Mouse (Mus musculus) central nervous system, embryonic 18 days (tissue): Measurements from ENCODE around the gene Olfr1042. TPM values are rescaled to one million over a fixed set of nuclear protein-coding genes. Genes with fewer than 3 reads are reported as not detected.

ENCODE experiments used
- polyA plus RNA-seq: library from polyadenylated mRNA; depleted of rRNA; stranded (reverse); fragments of >200 nt; gene quantifications from 2 replicates; pipeline ENCODE4 v1.2.3, GENCODE M21; 2012; rRNA removed

Gene Olfr1042
- polyA plus RNA-seq, result not detected in 2 replicates

DNA sequence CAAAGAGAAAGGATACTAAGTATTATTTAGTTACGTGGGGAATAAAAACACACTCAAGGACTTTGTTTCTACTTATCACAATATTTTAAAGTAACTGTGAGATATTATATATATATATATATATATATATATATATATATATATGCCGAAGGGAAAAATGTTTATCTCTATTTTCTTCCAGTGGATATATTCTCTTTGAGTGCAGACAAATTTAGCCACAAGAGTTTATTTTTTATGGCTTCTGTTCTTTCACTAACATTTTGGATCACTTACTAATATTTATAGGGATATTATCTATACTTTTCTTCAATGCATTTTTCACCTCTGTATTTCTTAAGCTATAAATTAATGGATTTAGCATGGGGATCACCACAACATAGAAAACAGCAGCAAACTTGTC is at the start of gene Olfr1042:
Gene Olfr1042, minus strand, starts transcription at position 101 of the 400 bp plus-strand sequence.

GRCm38 (mm10) chr2:86202909-86203308 is 41.3 kb upstream of the Olfr1042 start, which contains the start of gene Olfr1045:
TSS of gene Olfr1045 (minus strand) at chr2:86203009.

DNA sequence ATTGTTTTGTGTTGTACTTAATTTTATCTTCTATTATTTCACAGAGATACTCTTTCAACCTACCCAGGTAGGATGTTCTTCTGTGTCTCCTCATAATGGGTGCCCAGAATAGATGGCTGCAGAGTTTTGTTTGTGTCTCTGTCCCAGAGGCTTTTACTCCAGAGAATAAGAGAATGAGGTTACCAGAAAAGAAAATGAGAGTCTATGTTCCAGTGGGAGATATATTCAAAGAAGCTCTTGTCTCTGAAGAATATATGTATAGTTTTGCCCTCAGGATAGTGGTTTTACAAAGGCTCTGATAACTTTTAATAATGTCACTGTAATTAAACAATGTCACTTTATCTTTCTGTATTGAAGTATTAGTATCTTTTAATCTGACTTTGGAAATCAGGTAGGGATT is 23.9 kb upstream of the Olfr1042 start, which contains the start of gene Olfr52:
Gene Olfr52, minus strand, starts transcription at position 101 of the 400 bp plus-strand sequence.

DNA sequence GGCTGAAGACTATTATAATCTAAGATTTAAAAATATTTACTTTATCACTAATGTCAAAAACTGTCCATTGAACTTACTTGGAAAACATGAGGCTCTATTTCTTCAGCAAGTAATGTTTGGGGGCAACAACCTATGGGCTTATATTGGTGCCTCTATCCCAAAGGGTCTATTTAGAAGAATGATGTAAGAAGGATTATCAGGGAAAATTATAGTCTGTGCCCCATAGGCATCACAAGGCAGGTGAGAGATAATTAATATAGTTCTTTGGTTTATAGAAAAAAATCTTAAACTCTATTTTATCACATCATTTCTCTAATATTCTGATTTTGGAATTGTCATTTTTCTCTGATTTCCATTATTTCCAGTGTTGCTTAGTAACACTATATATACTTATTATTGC is 16.1 kb upstream of the Olfr1042 start, which contains the start of gene Olfr1044:
Gene Olfr1044, minus strand, starts transcription at position 101 of the 400 bp plus-strand sequence.

GRCm38 (mm10) chr2:86167422-86167821 is 5.8 kb upstream of the Olfr1042 start, which contains the start of gene Olfr1043:
TSS of gene Olfr1043 (minus strand) at chr2:86167522.

DNA sequence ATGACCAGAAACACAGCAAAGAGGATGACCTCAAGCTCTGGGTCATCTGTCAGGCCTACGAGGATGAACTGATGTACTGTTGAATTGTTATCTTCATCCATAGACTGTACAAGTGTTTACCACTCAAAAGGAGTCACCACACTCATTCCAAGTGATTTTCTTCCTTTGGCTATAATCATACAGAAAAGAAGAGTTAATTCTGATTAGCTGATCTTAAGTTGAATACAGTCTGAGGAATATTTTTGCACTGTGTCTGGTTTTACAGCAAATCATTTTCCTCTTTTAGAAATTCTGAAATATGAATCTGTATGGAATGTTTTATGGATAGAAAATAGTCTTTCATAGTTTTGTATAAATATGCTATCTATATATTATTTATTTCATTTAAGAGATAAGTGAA is 15.0 kb downstream of the Olfr1042 start, which contains the start of gene Olfr1040:
Gene Olfr1040, minus strand, starts transcription at position 101 of the 400 bp plus-strand sequence.

DNA sequence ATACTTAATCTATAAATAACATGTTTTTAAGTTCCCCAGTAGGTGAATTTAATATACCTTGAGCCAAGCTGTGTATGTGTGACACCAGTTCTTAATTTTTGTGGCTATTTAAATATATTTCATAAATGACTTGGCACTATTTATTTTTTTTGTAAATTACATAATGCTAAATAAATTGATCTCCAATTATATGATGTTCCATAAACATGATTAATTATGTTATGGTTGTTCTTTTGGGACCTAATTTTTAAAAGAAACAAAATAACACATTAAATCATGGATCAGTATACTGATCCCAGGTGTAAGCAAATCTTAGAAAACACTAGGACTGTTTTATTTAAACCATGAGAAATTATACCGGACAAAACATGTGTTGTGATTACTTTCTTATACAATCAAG is 25.8 kb downstream of the Olfr1042 start, which contains the start of gene Olfr1039:
Gene Olfr1039, minus strand, starts transcription at position 101 of the 400 bp plus-strand sequence.

Other genes with a start within 250 kb of the Olfr1042 start
- gene Olfr1025-ps1, start 246.6 kb downstream of the Olfr1042 start, polyA plus RNA-seq, result not detected in 2 replicates
- not detected in 2 replicates for gene Olfr1026, start 240.3 kb downstream of the Olfr1042 start, polyA plus RNA-seq
- not detected in 2 replicates for gene Olfr1028, start 211.4 kb downstream of the Olfr1042 start, polyA plus RNA-seq
- gene Olfr1029, start 187.9 kb downstream of the Olfr1042 start, polyA plus RNA-seq, result not detected in 2 replicates
- not detected in 2 replicates for gene Olfr1030, start 182.6 kb downstream of the Olfr1042 start, polyA plus RNA-seq
- not detected in 2 replicates for gene Olfr1031, start 171.5 kb downstream of the Olfr1042 start, polyA plus RNA-seq
- not detected in 2 replicates for gene Olfr1032, start 156.3 kb downstream of the Olfr1042 start, polyA plus RNA-seq
- 0.34 and 0.35 TPM in 2 replicates for gene Olfr1033, start 141.2 kb downstream of the Olfr1042 start, polyA plus RNA-seq
- 0.03 and 0.04 TPM in 2 replicates for gene Olfr1034, start 116.0 kb downstream of the Olfr1042 start, polyA plus RNA-seq
- not detected in 2 replicates for gene Olfr1036, start 87.8 kb downstream of the Olfr1042 start, polyA plus RNA-seq
- gene Olfr1037, start 74.5 kb downstream of the Olfr1042 start, polyA plus RNA-seq, result not detected in 2 replicates
- gene Olfr1039, start 25.9 kb downstream of the Olfr1042 start, polyA plus RNA-seq, result not detected in 2 replicates
- not detected in 2 replicates for gene Olfr1040, start 15.1 kb downstream of the Olfr1042 start, polyA plus RNA-seq
- gene Olfr1043, start 5.7 kb upstream of the Olfr1042 start, polyA plus RNA-seq, result not detected in 2 replicates
- not detected in 2 replicates for gene Olfr1044, start 16.0 kb upstream of the Olfr1042 start, polyA plus RNA-seq
- gene Olfr52, start 23.8 kb upstream of the Olfr1042 start, polyA plus RNA-seq, result not detected in 2 replicates
- gene Olfr1045, start 41.2 kb upstream of the Olfr1042 start, polyA plus RNA-seq, result not detected in 2 replicates
- gene Olfr1046, start 57.5 kb upstream of the Olfr1042 start, polyA plus RNA-seq, result not detected in 2 replicates
- not detected in 2 replicates for gene Olfr1047, start 69.6 kb upstream of the Olfr1042 start, polyA plus RNA-seq
- gene Olfr1048, start 78.5 kb upstream of the Olfr1042 start, polyA plus RNA-seq, result not detected in 2 replicates
- gene Olfr1049, start 96.5 kb upstream of the Olfr1042 start, polyA plus RNA-seq, result not detected in 2 replicates
- not detected in 2 replicates for gene Olfr1051, start 117.2 kb upstream of the Olfr1042 start, polyA plus RNA-seq
- not detected in 2 replicates for gene Olfr1052, start 130.6 kb upstream of the Olfr1042 start, polyA plus RNA-seq
- not detected in 2 replicates for gene Olfr1053, start 153.4 kb upstream of the Olfr1042 start, polyA plus RNA-seq
- not detected in 2 replicates for gene Olfr1054, start 173.6 kb upstream of the Olfr1042 start, polyA plus RNA-seq
- not detected in 2 replicates for gene Olfr1055, start 188.4 kb upstream of the Olfr1042 start, polyA plus RNA-seq
- not detected in 2 replicates for gene Olfr1056, start 200.6 kb upstream of the Olfr1042 start, polyA plus RNA-seq
- not detected in 2 replicates for gene Olfr1057, start 216.6 kb upstream of the Olfr1042 start, polyA plus RNA-seq
- gene Olfr1058, start 226.7 kb upstream of the Olfr1042 start, polyA plus RNA-seq, result not detected in 2 replicates